Mouse (Mus musculus) thymus, adult 2 months (tissue): ENCODE measurements around the gene Zfp467.

Source experiments
- CTCF ChIP-seq: fragments of 200-500 bp; IDR thresholded peaks from 2 replicates; pipeline ENCODE4 v1.5.1; 2012; ENCODE audit warnings: mild to moderate bottlenecking, control low read depth, low read length, moderate library complexity, borderline replicate concordance; ENCODE audit not compliant: control insufficient read depth, poor library complexity, insufficient read depth; ENCODE audit errors: extremely low read depth
- POLR2A ChIP-seq: fragments of 200-500 bp; IDR thresholded peaks from 2 replicates; pipeline ENCODE4 v1.6.1; 2012; ENCODE audit warnings: mild to moderate bottlenecking, low read length, control low read depth, moderate library complexity; ENCODE audit not compliant: control insufficient read depth, poor library complexity, insufficient read depth; ENCODE audit errors: extremely low read depth

GRCm38 (mm10) chr6:48415636-48416035 is 30.0 kb downstream of the Zfp467 start:
- no peak for TF ChIP-seq POLR2A
- TF ChIP-seq CTCF, result no peak
